Mouse (Mus musculus): ENCODE data around the gene Gm20909. TPM values are rescaled to one million over a fixed set of nuclear protein-coding genes. Genes with fewer than 3 reads are reported as not detected.

Gene Gm20909
- polyA plus RNA-seq (2021; fragmentation: Nextera tagmentation) = not detected in 2 replicates
- long read RNA-seq, experiment 1 = 0 reads
- long read RNA-seq, experiment 2 = 0 reads

DNA sequence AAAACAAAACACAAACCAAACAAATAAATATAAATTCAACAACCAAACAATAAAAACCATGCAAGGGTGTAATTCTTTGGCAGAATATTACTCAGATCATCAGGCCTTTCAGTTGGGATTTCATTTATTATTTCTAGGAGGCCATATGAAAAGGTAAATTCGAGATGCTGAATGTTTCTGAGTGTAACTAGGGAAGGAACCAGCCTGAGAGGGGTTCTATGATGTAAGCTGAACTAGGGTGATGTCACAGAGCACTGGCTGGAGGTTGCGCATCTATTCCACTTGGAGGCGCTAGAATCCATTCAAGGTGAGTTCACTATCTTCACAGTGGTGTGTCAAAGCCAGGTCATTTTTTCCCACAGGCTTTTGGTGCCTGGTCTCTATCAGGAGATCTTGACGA, at the start of gene Gm20909:
Gene Gm20909 (plus strand): TSS at position 301 of the 400 bp plus-strand sequence.

Other genes with a start within 250 kb of the Gm20909 start
- not detected in 2 replicates for gene Gm29866, start 170.9 kb upstream of the Gm20909 start, polyA plus RNA-seq (2021; fragmentation: Nextera tagmentation)
- gene Gm20865, start 77.0 kb downstream of the Gm20909 start, polyA plus RNA-seq (2021; fragmentation: Nextera tagmentation) = not detected in 2 replicates

Data from left cerebral cortex, adult 6 months (tissue).